Mouse (Mus musculus): ENCODE data around the gene Plcl2. TPM values are rescaled to one million over a fixed set of nuclear protein-coding genes. Genes with fewer than 3 reads are reported as not detected.
"Not testable (repeated sequence)": the region's sequence is repeated elsewhere in the genome, so short reads cannot be mapped to it uniquely, and the experiment has no call there.

Plcl2 gene
- polyA plus RNA-seq, 1 experiment from 2014 or later, result 2.4 TPM

GRCm38 (mm10) chr17:50544860-50545259 is 35.7 kb downstream of the Plcl2 start:
- no peak overlapping the region for H3K4me2 ChIP-seq (ENCODE audit: low read depth, low read length)
- no peak overlapping the region for H3K27ac ChIP-seq (ENCODE audit: low read length)
- H3K27me3 ChIP-seq (ENCODE audit: control insufficient read depth, insufficient read depth, low read depth, low read length), result no peaks in the 10 kb centered on the region
- H3K9ac ChIP-seq (ENCODE audit: low read length), result no peak overlapping the region
- no peaks in the 10 kb centered on the region for H3K36me3 ChIP-seq (ENCODE audit: control insufficient read depth, insufficient read depth, low read length)
- 54% methylated on average over 1 of the region's 1 CpGs for WGBS
- H3K9me3 ChIP-seq (ENCODE audit: control insufficient read depth, low read length), result peaks cover 3% of the 10 kb centered on the region; the same call in 1 of the 2 replicates
- ATAC-seq (ENCODE audit: low read depth), result no peak
- no peaks in the 10 kb centered on the region for H3K4me1 ChIP-seq (replicated peaks; ENCODE audit: control insufficient read depth, insufficient read depth, low read length)
- no peak overlapping the region for H3K4me3 ChIP-seq (ENCODE audit: low read length)

GRCm38 (mm10) chr17:50545274-50545673 is 36.1 kb downstream of the Plcl2 start:
- H3K9me3 ChIP-seq (ENCODE audit: control insufficient read depth, low read length), result peaks cover 3% of the 10 kb centered on the region; the same call in 1 of the 2 replicates
- H3K4me2 ChIP-seq (ENCODE audit: low read depth, low read length), result no peak overlapping the region
- no peak for ATAC-seq (ENCODE audit: low read depth)
- no peak overlapping the region for H3K4me3 ChIP-seq (ENCODE audit: low read length)
- 59% methylated on average over 6 of the region's 6 CpGs for WGBS
- no peak overlapping the region for H3K27ac ChIP-seq (ENCODE audit: low read length)
- H3K9ac ChIP-seq (ENCODE audit: low read length), result no peak overlapping the region
- H3K4me1 ChIP-seq (replicated peaks; ENCODE audit: control insufficient read depth, insufficient read depth, low read length), result no peaks in the 10 kb centered on the region
- no peaks in the 10 kb centered on the region for H3K27me3 ChIP-seq (ENCODE audit: control insufficient read depth, insufficient read depth, low read depth, low read length)
- H3K36me3 ChIP-seq (ENCODE audit: control insufficient read depth, insufficient read depth, low read length), result no peaks in the 10 kb centered on the region

GRCm38 (mm10) chr17:50552130-50552529 is 42.9 kb downstream of the Plcl2 start:
- WGBS, result 69% methylated on average over 2 of the region's 2 CpGs
- H3K36me3 ChIP-seq (ENCODE audit: control insufficient read depth, insufficient read depth, low read length), result no peaks in the 10 kb centered on the region
- H3K4me3 ChIP-seq (ENCODE audit: low read length), result no peak overlapping the region
- H3K9me3 ChIP-seq (ENCODE audit: control insufficient read depth, low read length), result no peaks in the 10 kb centered on the region
- H3K27me3 ChIP-seq (ENCODE audit: control insufficient read depth, insufficient read depth, low read depth, low read length), result no peaks in the 10 kb centered on the region
- H3K4me1 ChIP-seq (replicated peaks; ENCODE audit: control insufficient read depth, insufficient read depth, low read length), result no peaks in the 10 kb centered on the region
- no peak overlapping the region for H3K27ac ChIP-seq (ENCODE audit: low read length)
- H3K4me2 ChIP-seq (ENCODE audit: low read depth, low read length), result no peak overlapping the region
- no peak overlapping the region for H3K9ac ChIP-seq (ENCODE audit: low read length)
- no peak for ATAC-seq (ENCODE audit: low read depth)

- H3K9me3 ChIP-seq (ENCODE audit: control insufficient read depth, low read length), result no peaks in the 10 kb centered on the region
- H3K4me1 ChIP-seq (replicated peaks; ENCODE audit: control insufficient read depth, insufficient read depth, low read length), result no peaks in the 10 kb centered on the region
- 57% methylated on average over 12 of the region's 12 CpGs for WGBS
- H3K9ac ChIP-seq (ENCODE audit: low read length), result no peak overlapping the region
- peak; percentile 71; the same call in 1 of the 2 replicates for ATAC-seq (ENCODE audit: low read depth)
- H3K27ac ChIP-seq (ENCODE audit: low read length), result no peak overlapping the region
- no peak overlapping the region for H3K4me3 ChIP-seq (ENCODE audit: low read length)
- H3K4me2 ChIP-seq (ENCODE audit: low read depth, low read length), result peak overlapping the region; percentile 3; the same call in 1 of the 2 replicates
- H3K27me3 ChIP-seq (ENCODE audit: control insufficient read depth, insufficient read depth, low read depth, low read length), result no peaks in the 10 kb centered on the region
- no peaks in the 10 kb centered on the region for H3K36me3 ChIP-seq (ENCODE audit: control insufficient read depth, insufficient read depth, low read length)
Measured at GRCm38 (mm10) chr17:50557566-50558238, 48.5 kb downstream of the Plcl2 start.

- Histone ChIP-seq H3K9ac (ENCODE audit: low read length) (no peak overlapping the region), H3K9me3 (ENCODE audit: control insufficient read depth, low read length) (no peaks in the 10 kb centered on the region), H3K4me3 (ENCODE audit: low read length) (no peak overlapping the region), H3K27ac (ENCODE audit: low read length) (no peak overlapping the region), H3K27me3 (ENCODE audit: control insufficient read depth, insufficient read depth, low read depth, low read length) (no peaks in the 10 kb centered on the region), H3K4me2 (ENCODE audit: low read depth, low read length) (no peak overlapping the region), H3K4me1 (replicated peaks; ENCODE audit: control insufficient read depth, insufficient read depth, low read length) (no peaks in the 10 kb centered on the region), H3K36me3 (ENCODE audit: control insufficient read depth, insufficient read depth, low read length) (no peaks in the 10 kb centered on the region)
- ATAC-seq (ENCODE audit: low read depth), result no peak
- 70% methylated on average over 4 of the region's 4 CpGs for WGBS
Measured at GRCm38 (mm10) chr17:50558239-50558625, 49.0 kb downstream of the Plcl2 start.

GRCm38 (mm10) chr17:50565376-50566123 is 56.3 kb downstream of the Plcl2 start:
- H3K4me1 ChIP-seq (replicated peaks; ENCODE audit: control insufficient read depth, insufficient read depth, low read length), result no peaks in the 10 kb centered on the region; the same call in 1 of the 2 replicates
- H3K4me2 ChIP-seq (ENCODE audit: low read depth, low read length), result no peak overlapping the region
- no peaks in the 10 kb centered on the region for H3K9me3 ChIP-seq (ENCODE audit: control insufficient read depth, low read length)
- H3K4me3 ChIP-seq (ENCODE audit: low read length), result no peak overlapping the region
- H3K36me3 ChIP-seq (ENCODE audit: control insufficient read depth, insufficient read depth, low read length), result no peaks in the 10 kb centered on the region
- no peak overlapping the region for H3K27ac ChIP-seq (ENCODE audit: low read length)
- WGBS, result 38% methylated on average over 8 of the region's 8 CpGs
- H3K9ac ChIP-seq (ENCODE audit: low read length), result no peak overlapping the region
- ATAC-seq (ENCODE audit: low read depth), result no peak
- H3K27me3 ChIP-seq (ENCODE audit: control insufficient read depth, insufficient read depth, low read depth, low read length), result no peaks in the 10 kb centered on the region

- Histone ChIP-seq H3K4me1 (replicated peaks; ENCODE audit: control insufficient read depth, insufficient read depth, low read length) (no peaks in the 10 kb centered on the region; the same call in 1 of the 2 replicates), H3K4me2 (ENCODE audit: low read depth, low read length) (no peak overlapping the region), H3K36me3 (ENCODE audit: control insufficient read depth, insufficient read depth, low read length) (no peaks in the 10 kb centered on the region), H3K27me3 (ENCODE audit: control insufficient read depth, insufficient read depth, low read depth, low read length) (no peaks in the 10 kb centered on the region), H3K9ac (ENCODE audit: low read length) (no peak overlapping the region), H3K27ac (ENCODE audit: low read length) (no peak overlapping the region), H3K4me3 (ENCODE audit: low read length) (no peak overlapping the region), H3K9me3 (ENCODE audit: control insufficient read depth, low read length) (no peaks in the 10 kb centered on the region)
- 89% methylated on average over 2 of the region's 2 CpGs for WGBS
- no peak for ATAC-seq (ENCODE audit: low read depth)
Measured at GRCm38 (mm10) chr17:50568846-50569245, 59.6 kb downstream of the Plcl2 start.

GRCm38 (mm10) chr17:50570228-50570627 is 61.0 kb downstream of the Plcl2 start:
- ATAC-seq (ENCODE audit: low read depth); H3K36me3 ChIP-seq (ENCODE audit: control insufficient read depth, insufficient read depth, low read length); H3K9ac ChIP-seq (ENCODE audit: low read length); H3K4me3 ChIP-seq (ENCODE audit: low read length); H3K4me2 ChIP-seq (ENCODE audit: low read depth, low read length); H3K4me1 ChIP-seq (replicated peaks; ENCODE audit: control insufficient read depth, insufficient read depth, low read length); H3K27me3 ChIP-seq (ENCODE audit: control insufficient read depth, insufficient read depth, low read depth, low read length); H3K9me3 ChIP-seq (ENCODE audit: control insufficient read depth, low read length); H3K27ac ChIP-seq (ENCODE audit: low read length): not testable (repeated sequence)
- WGBS, result over 99% methylated on average over 5 of the region's 5 CpGs

GRCm38 (mm10) chr17:50570681-50571398 is 61.6 kb downstream of the Plcl2 start:
- no peak for ATAC-seq (ENCODE audit: low read depth)
- no peak overlapping the region for H3K9ac ChIP-seq (ENCODE audit: low read length)
- H3K27ac ChIP-seq (ENCODE audit: low read length), result no peak overlapping the region
- H3K36me3 ChIP-seq (ENCODE audit: control insufficient read depth, insufficient read depth, low read length), result no peaks in the 10 kb centered on the region
- H3K4me2 ChIP-seq (ENCODE audit: low read depth, low read length), result no peak overlapping the region
- H3K4me1 ChIP-seq (replicated peaks; ENCODE audit: control insufficient read depth, insufficient read depth, low read length), result no peaks in the 10 kb centered on the region
- no peaks in the 10 kb centered on the region for H3K27me3 ChIP-seq (ENCODE audit: control insufficient read depth, insufficient read depth, low read depth, low read length)
- no peaks in the 10 kb centered on the region for H3K9me3 ChIP-seq (ENCODE audit: control insufficient read depth, low read length)
- H3K4me3 ChIP-seq (ENCODE audit: low read length), result no peak overlapping the region
- WGBS, result 73% methylated on average over 5 of the region's 5 CpGs

Measured in lung, embryonic 16.5 days (tissue).